ENCODE assay signal across 9 mouse cellular contexts in genomic region chr14:24004471-24005271, GRCm38 (mm10). TPM values are rescaled to one million over a fixed set of nuclear protein-coding genes. Genes with fewer than 3 reads are reported as not detected.
DNase-seq lines count a peak whose midpoint lies in the region; ATAC-seq and TF ChIP-seq lines count a peak whose summit lies in the region.
"Had no signal": no experiment of that assay in that cellular context is flagged by ENCODE, and none has a peak within 500 bp of the region (broad histone marks: within the 10 kb centered on the region; RNA-seq: fewer than 3 reads in every experiment).

No protein-coding gene starts in this region.

- peak; percentile 63 for ATAC-seq in kidney, embryonic 15.5 days (replicated peaks; ENCODE audit: low FRiP score)

- WGBS in lung, adult 2 months, result 1% methylated on average over 82 of the region's 82 CpGs
- under 1% methylated on average over 76 of the region's 82 CpGs for WGBS in kidney, embryonic 15.5 days
- 2% methylated on average over 76 of the region's 82 CpGs for whole genome bisulfite sequencing in liver, adult 2 months

- peak overlapping the region; percentile 25 for H3K4me3 ChIP-seq in lung, adult 2 months (replicated peaks; ENCODE audit: extremely low read depth, low read depth, low read length)
- H3K4me3 ChIP-seq in kidney, embryonic 15.5 days (replicated peaks), result peak overlapping the region; percentile 78
- peak overlapping the region; percentile 27; the same call in 1 of the 2 replicates for H3K4me3 ChIP-seq in liver, adult 2 months (ENCODE audit: insufficient read depth, low read depth, low read length)

- no peak overlapping the region for H3K27ac ChIP-seq in kidney, embryonic 15.5 days
- H3K27ac ChIP-seq in liver, adult 2 months (replicated peaks; ENCODE audit: insufficient read depth, low read depth, low read length), result no peak overlapping the region

- TF ChIP-seq POLR2A in lung, adult 2 months (IDR thresholded peaks at IDR 0.05; ENCODE audit: borderline replicate concordance, extremely low read depth, low read depth, low read length), result no peak
- TF ChIP-seq POLR2A in liver, adult 2 months (IDR thresholded peaks at IDR 0.05; ENCODE audit: extremely low read depth, insufficient read depth, low read length), result no peak

- DNase-seq in lung, adult 2 months, result peak; percentile 7
- no peak for DNase-seq in lung, adult 18-20 months
- peak; percentile 72 for DNase-seq in embryo, embryonic 11 days
- DNase-seq in gastrocnemius, postnatal 25 days, result peak; percentile 58
- DNase-seq in liver, adult 2 months (ENCODE audit: extremely low read depth, low read depth, low spot score), result no peak
- peak; percentile 14 for DNase-seq in ovary, postnatal 14 days (ENCODE audit: low spot score)
- no peak for DNase-seq in thymus, postnatal 36 days

- no peaks in the 10 kb centered on the region for H3K36me3 ChIP-seq in kidney, embryonic 15.5 days
- no peaks in the 10 kb centered on the region for H3K36me3 ChIP-seq in liver, adult 2 months (ENCODE audit: control insufficient read depth, insufficient read depth, low read length)

- no peak for TF ChIP-seq CTCF in lung, adult 2 months (IDR thresholded peaks at IDR 0.05; ENCODE audit: insufficient read depth, low read length)
- TF ChIP-seq CTCF in liver, adult 2 months (IDR thresholded peaks at IDR 0.05; ENCODE audit: low read depth, low read length), result no peak

- no peaks in the 10 kb centered on the region for H3K79me2 ChIP-seq in liver, adult 2 months (ENCODE audit: control insufficient read depth, insufficient read depth, low read length)

- H3K27me3 ChIP-seq in kidney, embryonic 15.5 days, result peaks cover 87% of the 10 kb centered on the region
- peaks cover 19% of the 10 kb centered on the region for H3K27me3 ChIP-seq in liver, adult 2 months (ENCODE audit: control insufficient read depth, insufficient read depth, low read length)
- H3K27me3 ChIP-seq: CH12.LX had no signal

- H3K9me3 ChIP-seq in kidney, embryonic 15.5 days (replicated peaks), result no peaks in the 10 kb centered on the region

- H3K4me1 ChIP-seq in lung, adult 2 months (ENCODE audit: control insufficient read depth, insufficient read depth, low read length), result peaks cover 4% of the 10 kb centered on the region; the same call in 1 of the 2 replicates
- H3K4me1 ChIP-seq in kidney, embryonic 15.5 days, result peaks cover 17% of the 10 kb centered on the region
- 0 out of 2 replicates have a peak, but pooled peaks cover 2% of the 10 kb centered on the region for H3K4me1 ChIP-seq in liver, adult 2 months (ENCODE audit: control insufficient read depth, insufficient read depth, low read length)

- H3K4me2 ChIP-seq in kidney, embryonic 15.5 days, result peak overlapping the region; percentile 98

- peak overlapping the region; percentile 61 for H3K9ac ChIP-seq in kidney, embryonic 15.5 days
- no peak overlapping the region for H3K9ac ChIP-seq in liver, adult 2 months (ENCODE audit: low read depth, low read length)

RNA-seq across cellular contexts. Expression of gene Kcnma1, which starts 9.6 kb away (rescaled TPM):
- 1.3 and 1.6 TPM in 2 replicates for polyA plus RNA-seq in lung, adult 2 months (2012; rRNA removed)
- total RNA-seq in gastrocnemius, postnatal 25 days (2021), result 10 to 100 TPM; 32.4 to 53.7 TPM
- 1.8 and 2.5 TPM in 2 replicates for polyA plus RNA-seq in kidney, embryonic 15.5 days (2015; fragmentation: Nextera tagmentation; extraction: Ambion mirVana)
- total RNA-seq in liver, adult 2 months (2014; rRNA removed), result 0.18 and 0.20 TPM in 2 replicates
- polyA plus RNA-seq in liver, adult 2 months (2012; rRNA removed), result 0.02 TPM in 1 of 2 replicates, not detected in the other

Comparison
In these comparisons a context has a peak if more than half of its experiments do, and no peak if none do; other contexts are left out.
1. DNase-seq: peak in lung, adult 2 months (single experiment), embryo, embryonic 11 days (single experiment), gastrocnemius, postnatal 25 days (single experiment) and ovary, postnatal 14 days (single experiment); none in lung, adult 18-20 months (0 of 2), liver, adult 2 months (single experiment) and thymus, postnatal 36 days (0 of 2).
2. H3K4me3 ChIP-seq: peak in every context shown above with its lines; median percentile 78 in kidney, embryonic 15.5 days; 27 in liver, adult 2 months; 25 in lung, adult 2 months.